Mouse (Mus musculus) frontal cortex, postnatal 36 days (tissue): ENCODE results near the gene Rpl11.
A peak's percentile ranks its signal among the peaks of the same experiment; 100 is the strongest.
"Not testable (repeated sequence)": the region's sequence is repeated elsewhere in the genome, so short reads cannot be mapped to it uniquely, and the experiment has no call there.

Source experiments
- DNase-seq, 2 experiments: peaks; one replicate each; pipeline ENCODE4 v3.0.0; 2022; ENCODE audit warnings: low spot score in 2 of 2

Gene Rpl11

GRCm38 (mm10) chr4:136070592-136070991, 17.4 kb upstream of the Rpl11 start:
- no peak for DNase-seq

- DNase-seq = peak; percentile 70 to 73
These were observed 16.7 kb upstream of the Rpl11 start for GRCm38 (mm10) chr4:136069954-136070353.

GRCm38 (mm10) chr4:136069313-136069712, 16.1 kb upstream of the Rpl11 start:
- DNase-seq = no peak

- no peak for DNase-seq
These were observed 9.9 kb upstream of the Rpl11 start for GRCm38 (mm10) chr4:136063143-136063542.

GRCm38 (mm10) chr4:136059800-136060488, 6.7 kb upstream of the Rpl11 start:
- not testable (repeated sequence) for DNase-seq

- DNase-seq = no peak
These were observed 4.7 kb upstream of the Rpl11 start for GRCm38 (mm10) chr4:136057916-136058315.

GRCm38 (mm10) chr4:136056030-136056429, 2.8 kb upstream of the Rpl11 start:
- no peak for DNase-seq

GRCm38 (mm10) chr4:136053843-136054242, 615 bp upstream of the Rpl11 start:
- no peak for DNase-seq

GRCm38 (mm10) chr4:136052534-136053246, 538 bp downstream of the Rpl11 start:
- peak in 1 of 2 experiments; percentile 8 for DNase-seq

GRCm38 (mm10) chr4:136052060-136052459, 1.2 kb downstream of the Rpl11 start:
- no peak for DNase-seq

- no peak for DNase-seq
These were observed 3.0 kb downstream of the Rpl11 start for GRCm38 (mm10) chr4:136050226-136050625.

- DNase-seq = no peak
These were observed 4.8 kb downstream of the Rpl11 start for GRCm38 (mm10) chr4:136048291-136049032.

- DNase-seq = no peak
These were observed 5.6 kb downstream of the Rpl11 start for GRCm38 (mm10) chr4:136047626-136048025.

GRCm38 (mm10) chr4:136046888-136047287, 6.3 kb downstream of the Rpl11 start:
- DNase-seq = no peak

GRCm38 (mm10) chr4:136045091-136045490, 8.1 kb downstream of the Rpl11 start:
- DNase-seq = no peak

- no peak for DNase-seq
These were observed 9.3 kb downstream of the Rpl11 start for GRCm38 (mm10) chr4:136043784-136044400.

- DNase-seq = no peak
These were observed 18.1 kb downstream of the Rpl11 start for GRCm38 (mm10) chr4:136035078-136035477.

GRCm38 (mm10) chr4:136033231-136033630, 20.0 kb downstream of the Rpl11 start:
- DNase-seq = no peak

GRCm38 (mm10) chr4:136030968-136031909, 22.0 kb downstream of the Rpl11 start:
- no peak for DNase-seq

- DNase-seq = no peak
These were observed 24.5 kb downstream of the Rpl11 start for GRCm38 (mm10) chr4:136028689-136029088.

- DNase-seq = no peak
These were observed 25.1 kb downstream of the Rpl11 start for GRCm38 (mm10) chr4:136028132-136028564.
